8 mouse cellular contexts compared by ENCODE assay signal in the genomic region with DNA sequence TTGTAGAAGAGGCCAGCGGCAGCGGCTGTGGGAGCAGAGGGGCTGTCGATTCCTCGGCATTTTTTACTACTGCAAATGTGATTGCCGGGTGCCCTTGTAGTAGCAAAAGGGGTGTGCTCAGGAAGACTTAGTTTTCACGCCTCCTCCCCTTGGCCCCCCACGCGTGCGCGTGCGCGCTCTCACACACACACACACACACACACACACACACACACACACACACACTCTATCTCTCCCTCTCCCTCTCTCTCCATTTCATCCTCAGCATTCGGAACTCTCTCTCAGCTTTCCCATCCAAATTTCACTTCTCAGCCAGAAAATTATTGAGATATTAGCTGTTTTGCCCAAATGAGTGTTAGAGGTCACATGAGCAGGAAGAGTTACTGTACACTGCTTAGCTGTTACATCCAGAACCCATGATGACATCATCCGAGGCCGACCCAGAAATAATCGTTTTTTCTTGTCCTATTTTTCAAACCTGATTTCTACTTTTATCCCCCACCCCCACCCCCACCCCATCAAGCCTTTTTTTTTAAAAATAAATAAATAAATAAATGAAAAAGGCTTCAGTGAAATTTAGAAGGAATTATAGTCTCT. TPM values are rescaled to one million over a fixed set of nuclear protein-coding genes. Genes with fewer than 3 reads are reported as not detected.
DNase-seq lines count a peak whose midpoint lies in the region; ATAC-seq and TF ChIP-seq lines count a peak whose summit lies in the region.
"Had no signal": no experiment of that assay in that cellular context is flagged by ENCODE, and none has a peak within 500 bp of the region (broad histone marks: within the 10 kb centered on the region; RNA-seq: fewer than 3 reads in every experiment).

No protein-coding gene starts in this region.

- H3K27ac ChIP-seq in stomach, embryonic 16.5 days (ENCODE audit: low read length): no peak overlapping the region
- H3K27ac ChIP-seq: liver, embryonic 14.5 days had no signal

- no peaks in the 10 kb centered on the region for H3K4me1 ChIP-seq in stomach, embryonic 16.5 days (ENCODE audit: control insufficient read depth, insufficient read depth, low read length)

- H3K4me2 ChIP-seq in stomach, embryonic 16.5 days (ENCODE audit: low read depth, low read length): peak overlapping the region; percentile 72; the same call in 1 of the 2 replicates

- no peak overlapping the region for H3K4me3 ChIP-seq in C2C12 (ENCODE audit: insufficient read depth, poor library complexity, severe bottlenecking)
- peak overlapping the region; percentile 19 for H3K4me3 ChIP-seq in stomach, embryonic 16.5 days (replicated peaks; ENCODE audit: low read length)

- no peak overlapping the region for H3ac ChIP-seq in C2C12 (ENCODE audit: control insufficient read depth, insufficient read length, low read depth)

- H3K79me2 ChIP-seq in C2C12 (ENCODE audit: control insufficient read depth, insufficient read depth): no peaks in the 10 kb centered on the region

- no peak for TF ChIP-seq CTCF in C2C12 (IDR thresholded peaks at IDR 0.05; ENCODE audit: control insufficient read depth, insufficient read depth, insufficient read length)

- H3K27me3 ChIP-seq in C2C12 (ENCODE audit: control insufficient read depth, insufficient read depth, insufficient read length): no peaks in the 10 kb centered on the region
- no peaks in the 10 kb centered on the region for H3K27me3 ChIP-seq in stomach, embryonic 16.5 days (ENCODE audit: control insufficient read depth, insufficient read depth, low read length)

- no peak overlapping the region; the same call in 1 of the 2 replicates for H3K9ac ChIP-seq in stomach, embryonic 16.5 days (ENCODE audit: low read length)
- H3K9ac ChIP-seq: liver, embryonic 14.5 days had no signal

- intact Hi-C loops in left cerebral cortex, postnatal 25 days (cut with DNase I): loop anchor here (2.0 kb wide), 1 partner anchor 125 kb away; the partner anchor contains the start of gene Suds3

- no peaks in the 10 kb centered on the region for H3K36me3 ChIP-seq in C2C12 (ENCODE audit: control insufficient read depth, insufficient read depth)
- H3K36me3 ChIP-seq in stomach, embryonic 16.5 days (ENCODE audit: control insufficient read depth, insufficient read depth, low read length): no peaks in the 10 kb centered on the region

- no peaks in the 10 kb centered on the region for H3K79me3 ChIP-seq in C2C12 (ENCODE audit: low read depth)

- peak; percentile 12 for DNase-seq in 3T3-L1 (ENCODE audit: low read depth, low spot score)
- peak; percentile 49 to 55 for DNase-seq in frontal cortex, postnatal 14 days (ENCODE audit: low spot score in 2 of 2)
- DNase-seq in left cerebral cortex, postnatal 25 days (ENCODE audit: low spot score in 2 of 2): peak; percentile 69 to 73
- no peak for DNase-seq in gastrocnemius, postnatal 10 days

- ATAC-seq in stomach, embryonic 16.5 days (ENCODE audit: insufficient read depth, low FRiP score): no peak
- no peak for ATAC-seq in erythroid progenitor cell, adult 5-6 weeks (replicated peaks; ENCODE audit: low FRiP score, poor library complexity, severe bottlenecking)

- no peaks in the 10 kb centered on the region for H3K9me3 ChIP-seq in stomach, embryonic 16.5 days (replicated peaks; ENCODE audit: control insufficient read depth, low read length)

- WGBS in stomach, embryonic 16.5 days: 50% methylated on average over 13 of the region's 16 CpGs

TF ChIP-seq in C2C12, 6 proteins besides CTCF, POLR2A, EP300 and RAD21:
- TF ChIP-seq MYOG (IDR thresholded peaks at IDR 0.05; ENCODE audit: control insufficient read depth, extremely low read depth, insufficient read length): no peak
- no peak for TF ChIP-seq MAX (IDR thresholded peaks at IDR 0.05)
- TF ChIP-seq MYOD1 (IDR thresholded peaks at IDR 0.05; ENCODE audit: control insufficient read depth, insufficient read length, low read depth): no peak
- peak; percentile 19 for TF ChIP-seq USF1 (IDR thresholded peaks at IDR 0.05; ENCODE audit: low read depth)
- no peak for TF ChIP-seq CEBPB (IDR thresholded peaks at IDR 0.05; ENCODE audit: low read depth)
TF ChIP-seq in C2C12: peak in this region for 1.

RNA-seq across cellular contexts. Expression of gene Pebp1, which starts 45.4 kb away (rescaled TPM):
- 697 TPM for polyA plus RNA-seq in C2C12 (2012; fragmentation: generic; extraction: Trizol)
- total RNA-seq in left cerebral cortex, postnatal 25 days (2021): 100 to 1,000 TPM; 685 to 722 TPM
- polyA plus RNA-seq in stomach, embryonic 16.5 days (2015; fragmentation: Nextera tagmentation; extraction: Ambion mirVana): 666 and 677 TPM in 2 replicates
- 31.4 and 46.9 TPM in 2 replicates for total RNA-seq in erythroid progenitor cell, adult 5-6 weeks (2015; ENCODE audit: low replicate concordance)
- total RNA-seq in erythroid progenitor cell, adult 5-6 weeks (2017; ENCODE audit: low replicate concordance): 11.6 and 17.5 TPM in 2 replicates
- total RNA-seq in gastrocnemius, postnatal 10 days (2021): 100 to 1,000 TPM; 307 to 317 TPM

Comparison
In these comparisons a context has a peak if more than half of its experiments do, and no peak if none do; other contexts are left out.
1. RNA of gene Pebp1, which starts 45.4 kb away (total RNA-seq): 685 to 722 TPM in left cerebral cortex, postnatal 25 days and 307 to 317 TPM in gastrocnemius, postnatal 10 days; 11.6 to 46.9 TPM in erythroid progenitor cell, adult 5-6 weeks; every median in the first group is over 4 times any median in the second.